Mouse (Mus musculus) frontal cortex, postnatal 36 days (tissue): ENCODE measurements at regions not wholly inside any gene's neighbourhood (a gene's known extent, or its start where the extent isn't known, plus 50 kb on each side); places are given as distances from the start of the nearest gene placed in this dataset.

Experiments used
- DNase-seq, 2 experiments: peaks; one replicate each; pipeline ENCODE4 v3.0.0; 2022; ENCODE audit warnings: low spot score in 2 of 2

- no peak for DNase-seq
Observed at GRCm38 (mm10) chr13:88014741-88015140, 806.5 kb upstream of the Edil3 start.

GRCm38 (mm10) chr13:88026441-88026840 is 794.8 kb upstream of the Edil3 start:
- peak; percentile 2 to 27 for DNase-seq
